Mouse (Mus musculus) embryonic facial prominence, embryonic 10.5 days (tissue): ENCODE measurements around the gene Farsb. TPM values are rescaled to one million over a fixed set of nuclear protein-coding genes. Genes with fewer than 3 reads are reported as not detected.

Experiments used
- DNase-seq: peaks from one replicate; pipeline ENCODE4 v3.0.0-alpha.2; 2017; ENCODE audit warnings: low spot score
- H3K27ac ChIP-seq: fragments of 300-500 bp; sonication (generic); replicated peaks from 2 replicates; pipeline ENCODE4 v1.5.1; 2016; ENCODE audit warnings: mild to moderate bottlenecking
- H3K27me3 ChIP-seq: fragments of 300-500 bp; sonication (generic); replicated peaks from 2 replicates; pipeline ENCODE4 v1.6.1; 2016; ENCODE audit warnings: low read depth, mild to moderate bottlenecking; ENCODE audit not compliant: poor library complexity, severe bottlenecking
- H3K36me3 ChIP-seq: fragments of 300-500 bp; sonication (generic); replicated peaks from 2 replicates; pipeline ENCODE4 v1.6.1; 2016; ENCODE audit warnings: mild to moderate bottlenecking, moderate library complexity
- H3K4me1 ChIP-seq: fragments of 300-500 bp; sonication (generic); 2 replicates; pipeline ENCODE4 v1.6.1; 2016
- H3K4me3 ChIP-seq: fragments of 300-500 bp; sonication (generic); 2 replicates; pipeline ENCODE4 v1.5.1; 2016; ENCODE audit warnings: mild to moderate bottlenecking, moderate library complexity
- H3K9me3 ChIP-seq: fragments of 300-500 bp; sonication (generic); 2 replicates; pipeline ENCODE4 v1.6.1; 2016; ENCODE audit warnings: mild to moderate bottlenecking
- WGBS: fragments of 180-500 bp; shearing (Covaris S2); methylation state at CpG from one replicate; pipeline ENCODE4 v1.1.7; 2016; 5-methylcytosine and 5-hydroxymethylcytosine counted together
- polyA plus RNA-seq: library from polyadenylated mRNA; unstranded; fragments of >200 nt; fragmentation: Nextera tagmentation; extraction: Ambion mirVana; gene quantifications from 2 replicates; pipeline ENCODE4 v1.2.1, GENCODE M21; 2016

Farsb gene
- 152 and 155 TPM in 2 replicates for polyA plus RNA-seq

DNA sequence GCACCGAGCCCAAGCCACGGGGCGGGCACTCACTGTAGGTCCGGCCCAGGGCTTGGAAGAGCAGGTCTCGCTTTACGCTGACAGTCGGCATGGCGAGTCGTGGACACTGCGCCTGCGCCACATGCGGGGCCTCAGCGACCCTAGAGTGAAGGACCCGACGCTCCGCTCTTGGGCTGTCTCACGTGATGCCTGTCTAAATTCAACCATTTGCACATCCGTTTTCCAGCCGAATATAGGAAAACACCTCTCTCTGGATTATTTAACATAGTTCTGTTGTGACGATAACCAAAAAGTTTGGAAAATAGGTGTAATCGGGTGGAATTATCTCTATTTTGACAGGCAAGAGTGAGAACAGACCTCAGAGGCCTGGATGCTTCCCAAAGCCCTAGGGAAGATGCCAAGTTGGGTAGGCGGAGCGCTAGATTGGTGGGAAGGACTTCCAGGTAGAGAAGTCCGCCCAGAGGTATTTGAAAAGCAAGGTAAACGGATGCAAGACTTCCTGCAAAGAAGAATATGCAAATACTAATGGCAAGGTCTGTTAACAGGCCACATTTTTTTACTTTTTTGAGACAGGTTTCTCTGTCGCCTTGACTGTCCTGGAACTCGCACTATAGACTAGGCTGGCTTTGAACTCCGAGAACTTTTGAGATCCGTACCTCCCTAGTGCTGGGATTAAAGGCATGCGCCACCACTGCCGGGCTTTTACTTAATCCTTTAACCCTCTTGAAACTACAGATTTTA, at the start of gene Farsb:
TSS of gene Farsb (minus strand) at position 146 of the 741 bp plus-strand sequence.
- Histone ChIP-seq H3K36me3 (peaks cover 9% of the 10 kb centered on the region), H3K27ac (peak within 1 kb of the TSS; percentile 96), H3K4me3 (peak within 1 kb of the TSS; percentile 91), H3K27me3 (no peaks in the 10 kb centered on the region), H3K9me3 (no peaks in the 10 kb centered on the region), H3K4me1 (peaks cover 37% of the 10 kb centered on the region)
- peak; percentile 90 for DNase-seq
- under 1% methylated on average over 31 of the region's 31 CpGs for WGBS

GRCm38 (mm10) chr1:78538396-78538795, 49.7 kb upstream of the Farsb start:
- no peak for DNase-seq
- Histone ChIP-seq H3K27me3 (no peaks in the 10 kb centered on the region), H3K4me1 (peaks cover 26% of the 10 kb centered on the region), H3K36me3 (no peaks in the 10 kb centered on the region), H3K4me3 (no peak overlapping the region), H3K27ac (no peak overlapping the region), H3K9me3 (no peaks in the 10 kb centered on the region)
- WGBS = 66% methylated on average over 5 of the region's 5 CpGs

GRCm38 (mm10) chr1:78537494-78538010, 48.9 kb upstream of the Farsb start:
- peak overlapping the region; percentile 62; the same call in 1 of the 2 replicates for H3K27ac ChIP-seq
- DNase-seq = peak; percentile 36
- H3K4me1 ChIP-seq = peaks cover 26% of the 10 kb centered on the region
- 27% methylated on average over 16 of the region's 16 CpGs for WGBS
- H3K36me3 ChIP-seq = no peaks in the 10 kb centered on the region
- no peaks in the 10 kb centered on the region for H3K27me3 ChIP-seq
- H3K4me3 ChIP-seq = peak overlapping the region; percentile 41
- no peaks in the 10 kb centered on the region for H3K9me3 ChIP-seq

DNA sequence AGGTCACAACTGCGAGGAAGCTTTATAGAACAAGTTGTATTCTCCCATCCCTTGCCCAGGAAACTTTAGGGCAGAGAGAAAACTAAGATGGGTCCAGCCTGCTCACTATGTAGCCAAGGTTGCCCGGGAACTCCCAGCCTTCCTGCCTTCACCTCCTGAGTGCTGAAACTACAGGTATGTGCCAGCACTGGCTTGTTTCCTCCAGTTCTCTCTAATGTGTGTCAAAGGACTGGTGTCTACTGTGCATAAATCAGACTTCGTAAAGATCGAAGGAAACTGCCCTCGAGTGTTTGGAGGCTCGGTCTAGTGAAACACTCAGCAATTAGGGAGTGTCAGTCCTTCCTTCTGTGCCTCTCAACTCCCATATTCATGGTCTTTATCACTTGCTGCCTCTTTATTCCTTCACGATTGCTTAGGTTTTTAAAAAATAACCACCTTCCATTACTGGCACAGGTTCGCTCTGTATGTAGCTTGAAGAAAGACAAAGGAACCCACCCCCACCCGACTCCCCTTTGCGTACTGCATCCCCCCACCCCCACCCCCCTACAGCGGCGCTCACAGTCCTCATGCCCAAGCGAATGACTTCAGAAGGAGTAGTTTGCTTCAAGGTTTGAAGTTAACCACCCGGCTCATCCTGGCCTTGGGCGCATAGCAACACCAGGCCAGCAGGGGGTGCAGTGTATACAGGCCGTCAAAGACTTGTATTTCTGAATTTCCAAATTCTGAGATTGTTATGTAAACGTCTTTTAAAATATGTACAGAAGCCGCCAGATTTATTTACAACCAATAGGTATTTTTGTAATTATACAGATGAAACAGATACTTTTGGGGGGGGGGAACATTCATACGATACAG, 47.8 kb upstream of the Farsb start:
- Histone ChIP-seq H3K27me3 (no peaks in the 10 kb centered on the region), H3K36me3 (no peaks in the 10 kb centered on the region), H3K27ac (0 out of 2 replicates have a peak overlapping the region, but pooled peaks have one; percentile 24), H3K9me3 (no peaks in the 10 kb centered on the region), H3K4me3 (no peak overlapping the region), H3K4me1 (peaks cover 26% of the 10 kb centered on the region)
- peak; percentile 81 for DNase-seq
- WGBS = 37% methylated on average over 19 of the region's 19 CpGs

GRCm38 (mm10) chr1:78534428-78535150, 45.9 kb upstream of the Farsb start:
- 89% methylated on average over 9 of the region's 9 CpGs for WGBS
- DNase-seq = no peak
- Histone ChIP-seq H3K27ac (no peak overlapping the region), H3K4me3 (no peak overlapping the region), H3K4me1 (peaks cover 27% of the 10 kb centered on the region), H3K27me3 (no peaks in the 10 kb centered on the region), H3K9me3 (no peaks in the 10 kb centered on the region), H3K36me3 (no peaks in the 10 kb centered on the region)

DNA sequence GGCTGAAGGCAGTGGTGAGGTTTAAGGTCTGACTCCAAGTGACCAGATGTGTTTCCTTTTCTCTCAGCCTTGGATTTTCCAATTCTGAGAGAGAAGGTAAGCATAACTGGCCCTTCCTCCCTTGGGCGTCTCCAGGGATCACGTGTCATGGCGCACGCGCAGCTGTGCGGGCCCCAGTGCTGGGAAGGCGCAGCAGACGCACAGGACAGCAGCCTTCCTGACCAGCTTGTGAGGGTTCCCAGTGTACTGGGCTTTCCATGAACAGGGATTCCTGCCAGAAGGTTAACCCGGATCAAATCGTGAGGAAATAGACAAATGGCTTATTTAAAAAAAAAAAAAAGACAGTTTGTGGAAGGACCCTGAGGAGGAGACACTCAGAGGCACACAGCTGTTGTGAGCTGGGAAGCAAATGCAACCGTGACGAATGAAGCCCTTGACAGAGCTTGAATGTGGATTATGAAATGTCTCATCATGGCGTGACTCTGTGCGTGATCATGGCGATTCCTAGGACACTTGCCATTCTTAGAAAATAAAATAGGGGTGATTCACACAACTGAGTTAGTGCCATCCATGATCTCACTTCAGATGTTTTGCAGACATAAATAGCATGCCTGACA, 43.6 kb upstream of the Farsb start:
- H3K9me3 ChIP-seq = no peaks in the 10 kb centered on the region
- no peaks in the 10 kb centered on the region for H3K27me3 ChIP-seq
- H3K36me3 ChIP-seq = no peaks in the 10 kb centered on the region
- peaks cover 7% of the 10 kb centered on the region for H3K4me1 ChIP-seq
- no peak for DNase-seq
- H3K27ac ChIP-seq = no peak overlapping the region
- H3K4me3 ChIP-seq = no peak overlapping the region
- 87% methylated on average over 15 of the region's 15 CpGs for WGBS

DNA sequence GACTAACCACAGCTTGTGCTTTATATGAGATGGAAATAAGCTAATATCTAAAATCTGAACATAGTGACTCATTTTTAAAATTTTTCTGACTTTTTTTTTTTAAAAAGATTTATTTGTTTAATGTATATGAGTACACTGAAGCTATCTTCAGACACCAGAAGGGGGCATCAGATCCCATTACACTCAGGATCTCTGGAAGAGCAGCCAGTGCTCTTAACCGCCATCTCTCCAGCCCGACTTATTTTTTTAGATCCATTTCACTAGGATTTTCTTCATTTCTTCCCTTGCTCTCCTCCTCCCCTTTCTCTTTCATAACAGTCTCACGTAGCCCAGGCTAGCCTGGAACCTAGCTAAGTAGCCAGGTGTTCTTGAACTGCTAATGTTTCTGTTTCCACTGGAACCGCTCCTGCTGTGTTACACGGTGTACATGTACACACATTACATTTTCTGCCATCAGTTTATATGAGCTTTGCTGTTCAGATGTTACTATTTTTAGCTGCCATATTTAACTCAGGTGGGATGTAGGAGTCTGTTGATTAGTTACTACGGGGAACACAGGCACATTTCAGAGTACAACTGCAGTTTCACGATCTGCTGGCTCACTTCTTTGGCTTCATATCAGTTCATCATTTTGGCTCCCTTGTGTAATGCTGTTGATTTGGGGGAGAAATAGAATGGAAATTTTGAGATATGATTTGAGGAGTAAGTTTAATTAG, 42.0 kb upstream of the Farsb start:
- no peaks in the 10 kb centered on the region for H3K27me3 ChIP-seq
- H3K9me3 ChIP-seq = no peaks in the 10 kb centered on the region
- WGBS = 80% methylated on average over 7 of the region's 7 CpGs
- H3K4me3 ChIP-seq = no peak overlapping the region
- H3K36me3 ChIP-seq = no peaks in the 10 kb centered on the region
- 0 out of 2 replicates have a peak, but pooled peaks cover 5% of the 10 kb centered on the region for H3K4me1 ChIP-seq
- no peak for DNase-seq
- H3K27ac ChIP-seq = no peak overlapping the region

- WGBS = 93% methylated on average over 8 of the region's 8 CpGs
- no peak for DNase-seq
- H3K4me3 ChIP-seq = no peak overlapping the region
- H3K27me3 ChIP-seq = no peaks in the 10 kb centered on the region
- H3K9me3 ChIP-seq = no peaks in the 10 kb centered on the region
- 0 out of 2 replicates have a peak, but pooled peaks cover 5% of the 10 kb centered on the region for H3K4me1 ChIP-seq
- no peak overlapping the region for H3K27ac ChIP-seq
- no peaks in the 10 kb centered on the region for H3K36me3 ChIP-seq
These were observed 40.3 kb upstream of the Farsb start for GRCm38 (mm10) chr1:78529011-78529410.

DNA sequence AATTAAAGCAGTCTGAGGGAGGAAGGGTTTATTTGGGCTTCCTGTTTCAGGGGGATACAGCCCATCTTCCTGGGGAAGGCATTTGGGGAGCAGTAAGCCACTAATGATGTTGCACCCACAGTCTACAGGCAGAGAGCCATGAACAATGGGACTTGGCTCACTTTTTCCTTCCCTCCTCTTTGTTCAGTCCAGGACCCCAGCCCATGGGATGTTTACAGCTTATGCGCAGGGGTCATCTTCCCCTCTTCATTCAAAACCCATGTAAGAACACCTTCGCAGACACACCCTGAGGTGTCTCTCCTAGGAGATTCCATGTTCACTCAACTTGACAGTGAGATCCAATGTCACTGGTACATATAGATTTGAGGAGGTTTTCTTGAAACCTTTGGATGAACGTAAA, 39.7 kb upstream of the Farsb start:
- H3K27me3 ChIP-seq = no peaks in the 10 kb centered on the region
- no peaks in the 10 kb centered on the region for H3K36me3 ChIP-seq
- no peaks in the 10 kb centered on the region for H3K9me3 ChIP-seq
- no peak for DNase-seq
- 93% methylated on average over 3 of the region's 3 CpGs for WGBS
- H3K4me3 ChIP-seq = no peak overlapping the region
- no peak overlapping the region for H3K27ac ChIP-seq
- 0 out of 2 replicates have a peak, but pooled peaks cover 5% of the 10 kb centered on the region for H3K4me1 ChIP-seq

GRCm38 (mm10) chr1:78525189-78525886, 36.6 kb upstream of the Farsb start:
- WGBS = 52% methylated on average over 23 of the region's 23 CpGs
- no peaks in the 10 kb centered on the region for H3K27me3 ChIP-seq
- H3K4me3 ChIP-seq = no peak overlapping the region
- DNase-seq = peak; percentile 68
- no peaks in the 10 kb centered on the region for H3K36me3 ChIP-seq
- H3K4me1 ChIP-seq = 0 out of 2 replicates have a peak, but pooled peaks cover 5% of the 10 kb centered on the region
- no peak overlapping the region for H3K27ac ChIP-seq
- H3K9me3 ChIP-seq = no peaks in the 10 kb centered on the region

DNA sequence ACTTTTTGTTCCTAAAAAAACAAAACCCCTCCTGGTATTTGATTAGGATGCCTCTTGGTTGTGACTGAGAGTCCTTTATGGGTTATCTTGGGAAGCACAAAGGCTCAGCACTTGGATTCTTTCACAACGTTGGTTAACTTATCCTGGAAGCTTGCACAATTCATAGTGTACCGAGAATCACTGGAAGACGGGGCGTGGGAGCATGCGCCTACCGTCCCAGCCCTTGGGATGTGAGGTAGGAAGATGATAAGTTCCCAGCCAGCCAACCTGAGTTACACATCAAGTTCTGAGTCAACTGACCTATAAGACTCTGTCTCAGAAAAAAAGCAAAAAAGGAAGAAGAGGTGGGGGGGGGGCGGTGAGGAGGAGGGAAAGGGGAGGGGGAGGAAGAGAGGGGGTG, 30.2 kb upstream of the Farsb start:
- Histone ChIP-seq H3K27ac (no peak overlapping the region), H3K4me1 (peaks cover 4% of the 10 kb centered on the region; the same call in 1 of the 2 replicates), H3K9me3 (no peaks in the 10 kb centered on the region), H3K4me3 (no peak overlapping the region), H3K36me3 (no peaks in the 10 kb centered on the region), H3K27me3 (no peaks in the 10 kb centered on the region)
- DNase-seq = no peak
- WGBS = 90% methylated on average over 7 of the region's 7 CpGs
